Mouse (Mus musculus) monocyte, adult 5-6 weeks (primary cell): ENCODE measurements around the gene Specc1. TPM values are rescaled to one million over a fixed set of nuclear protein-coding genes. Genes with fewer than 3 reads are reported as not detected.

Experiments used
- ATAC-seq: fragments of 153-309, 156-312 bp; replicated peaks from 2 replicates; pipeline ENCODE4 v1.8.0; 2017; ENCODE audit warnings: mild to moderate bottlenecking; ENCODE audit not compliant: low TSS enrichment, insufficient number of reproducible peaks, severe bottlenecking, poor library complexity, low FRiP score
- total RNA-seq: library from RNA; stranded (forward); fragments of 200-1000, 200-491, 200-594 nt; gene quantifications from 3 replicates; pipeline ENCODE4 v1.2.3, GENCODE M21; 2017

The Specc1 gene
- total RNA-seq, 1 experiment from 2014 or later, result 41.1 TPM

GRCm38 (mm10) chr11:61963193-61963592 is 6.6 kb downstream of the Specc1 start:
- no peak for ATAC-seq

- ATAC-seq, result no peak
Observed at GRCm38 (mm10) chr11:61964611-61965010, 8.0 kb downstream of the Specc1 start.

- ATAC-seq, result no peak
Observed at GRCm38 (mm10) chr11:61967034-61967433, 10.5 kb downstream of the Specc1 start.

- no peak for ATAC-seq
Observed at GRCm38 (mm10) chr11:61968875-61969274, 12.3 kb downstream of the Specc1 start.

GRCm38 (mm10) chr11:61970901-61971300 is 14.3 kb downstream of the Specc1 start:
- ATAC-seq, result no peak

GRCm38 (mm10) chr11:61971441-61972221 is 15.1 kb downstream of the Specc1 start:
- no peak for ATAC-seq

- ATAC-seq, result no peak
Observed at GRCm38 (mm10) chr11:61974106-61974707, 17.6 kb downstream of the Specc1 start.

GRCm38 (mm10) chr11:61975783-61976182 is 19.2 kb downstream of the Specc1 start:
- no peak for ATAC-seq

- no peak for ATAC-seq
Observed at GRCm38 (mm10) chr11:61981285-61981684, 24.7 kb downstream of the Specc1 start.

GRCm38 (mm10) chr11:61982828-61983227 is 26.3 kb downstream of the Specc1 start:
- no peak for ATAC-seq

- ATAC-seq, result no peak
Observed at GRCm38 (mm10) chr11:61986939-61987338, 30.4 kb downstream of the Specc1 start.

GRCm38 (mm10) chr11:61989647-61990046 is 33.1 kb downstream of the Specc1 start:
- ATAC-seq, result no peak

- ATAC-seq, result no peak
Observed at GRCm38 (mm10) chr11:61991576-61991975, 35.0 kb downstream of the Specc1 start.

GRCm38 (mm10) chr11:61992671-61993285 is 36.2 kb downstream of the Specc1 start:
- ATAC-seq, result no peak

- no peak for ATAC-seq
Observed at GRCm38 (mm10) chr11:61999501-61999900, 42.9 kb downstream of the Specc1 start.

GRCm38 (mm10) chr11:62000099-62000498 is 43.5 kb downstream of the Specc1 start:
- ATAC-seq, result no peak

GRCm38 (mm10) chr11:62001977-62002376 is 45.4 kb downstream of the Specc1 start:
- no peak for ATAC-seq

GRCm38 (mm10) chr11:62004881-62005240 is 48.3 kb downstream of the Specc1 start:
- peak; percentile 88 for ATAC-seq

- peak; percentile 59 for ATAC-seq
Observed at GRCm38 (mm10) chr11:62005241-62005910, 48.8 kb downstream of the Specc1 start.
